Mouse (Mus musculus) lung, postnatal 0 days (tissue): ENCODE data around the gene Rab23.

Experiments
- CTCF ChIP-seq: IDR thresholded peaks from 2 replicates; pipeline ENCODE4 v1.5.1; 2016; ENCODE audit warnings: antibody characterized with exemption, mild to moderate bottlenecking
- EP300 ChIP-seq: IDR thresholded peaks from 2 replicates; pipeline ENCODE4 v1.6.1; 2016; ENCODE audit warnings: antibody characterized with exemption, mild to moderate bottlenecking, control low read depth

GRCm38 (mm10) chr1:33712026-33712425 lies 7.7 kb upstream of the Rab23 start:
- TF ChIP-seq CTCF (no peak), EP300 (no peak)
